Mouse (Mus musculus) intestine, embryonic 14.5 days (tissue): Measurements from ENCODE around the gene Abhd17a. TPM values are rescaled to one million over a fixed set of nuclear protein-coding genes. Genes with fewer than 3 reads are reported as not detected.
"Not testable (repeated sequence)": the region's sequence is repeated elsewhere in the genome, so short reads cannot be mapped to it uniquely, and the experiment has no call there.

Experiments
- ATAC-seq: fragments of 200-750 bp; cut with Nextera tagmentation; replicated peaks from 2 replicates; pipeline ENCODE4 v1.8.0; 2017; ENCODE audit warnings: low read depth, moderate number of reproducible peaks, moderate TSS enrichment, moderate library complexity; ENCODE audit not compliant: low FRiP score, low TSS enrichment
- DNase-seq: peaks from one replicate; pipeline ENCODE4 v3.0.0-alpha.2; 2018; ENCODE audit warnings: low spot score
- H3K27ac ChIP-seq: fragments of 300-500 bp; sonication (generic); 2 replicates; pipeline ENCODE4 v1.5.1; 2014; ENCODE audit warnings: low read depth, mild to moderate bottlenecking, control low read depth
- H3K27me3 ChIP-seq: fragments of 300-500 bp; sonication (generic); replicated peaks from 2 replicates; pipeline ENCODE4 v1.6.1; 2014; ENCODE audit warnings: low read length, control low read depth; ENCODE audit not compliant: control insufficient read depth, insufficient read depth
- H3K36me3 ChIP-seq: fragments of 300-500 bp; sonication (generic); 2 replicates; pipeline ENCODE4 v1.6.1; 2014; ENCODE audit warnings: low read length, control low read depth; ENCODE audit not compliant: control insufficient read depth, insufficient read depth
- H3K4me1 ChIP-seq: fragments of 300-500 bp; sonication (generic); replicated peaks from 2 replicates; pipeline ENCODE4 v1.6.1; 2014; ENCODE audit warnings: low read length, control low read depth, mixed read lengths; ENCODE audit not compliant: control insufficient read depth, insufficient read depth
- H3K4me2 ChIP-seq: fragments of 300-500 bp; sonication (generic); 2 replicates; pipeline ENCODE4 v1.6.1; 2014; ENCODE audit warnings: low read length
- H3K4me3 ChIP-seq: fragments of 300-500 bp; sonication (generic); 2 replicates; pipeline ENCODE4 v1.5.1; 2014; ENCODE audit warnings: low read depth, low read length, control low read depth, mixed read lengths
- H3K9ac ChIP-seq: fragments of 300-500 bp; sonication (generic); 2 replicates; pipeline ENCODE4 v1.6.1; 2014; ENCODE audit warnings: mild to moderate bottlenecking, low read length
- H3K9me3 ChIP-seq: fragments of 300-500 bp; sonication (generic); 2 replicates; pipeline ENCODE4 v1.6.1; 2016; ENCODE audit warnings: low read length, control low read depth; ENCODE audit not compliant: control insufficient read depth
- WGBS: fragments of 180-500 bp; shearing (Covaris S2); extraction: QIAGEN DNeasy Blood & Tissue Kit; methylation state at CpG from one replicate; pipeline ENCODE4 v1.1.7; 2014; 5-methylcytosine and 5-hydroxymethylcytosine counted together
- polyA plus RNA-seq: library from polyadenylated mRNA; unstranded; fragments of >200 nt; fragmentation: Nextera tagmentation; extraction: Ambion mirVana; gene quantifications from 2 replicates; pipeline ENCODE4 v1.2.1, GENCODE M21; 2014

Gene Abhd17a
- polyA plus RNA-seq, 1 experiment from 2014 or later: 114 TPM

DNA sequence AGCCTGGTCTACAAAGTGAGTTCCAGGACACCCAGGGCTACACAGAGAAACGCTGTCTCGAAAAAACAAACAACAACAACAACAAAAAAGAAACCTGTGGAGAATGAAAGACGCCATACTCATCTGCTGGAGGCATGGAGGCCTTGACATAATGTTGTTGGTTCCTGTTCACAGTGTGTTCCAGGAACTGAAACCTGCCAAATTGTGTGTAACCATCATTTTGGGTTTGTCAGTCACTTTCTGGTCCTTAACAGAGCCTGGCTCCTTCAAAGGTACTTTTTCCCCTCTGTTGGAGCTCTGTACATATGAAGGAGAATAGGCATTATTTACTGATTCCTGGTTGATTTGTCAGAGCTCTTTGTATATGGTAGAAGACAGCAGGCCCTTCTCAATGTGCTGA is 21.8 kb upstream of the Abhd17a start:
- no peak overlapping the region for H3K27ac ChIP-seq
- no peaks in the 10 kb centered on the region for H3K4me1 ChIP-seq
- no peak overlapping the region for H3K4me2 ChIP-seq
- H3K4me3 ChIP-seq: no peak overlapping the region
- no peaks in the 10 kb centered on the region for H3K27me3 ChIP-seq
- ATAC-seq: no peak
- peaks cover 76% of the 10 kb centered on the region for H3K36me3 ChIP-seq
- no peaks in the 10 kb centered on the region for H3K9me3 ChIP-seq
- DNase-seq: no peak
- WGBS: 91% methylated on average over 3 of the region's 3 CpGs
- H3K9ac ChIP-seq: no peak overlapping the region

DNA sequence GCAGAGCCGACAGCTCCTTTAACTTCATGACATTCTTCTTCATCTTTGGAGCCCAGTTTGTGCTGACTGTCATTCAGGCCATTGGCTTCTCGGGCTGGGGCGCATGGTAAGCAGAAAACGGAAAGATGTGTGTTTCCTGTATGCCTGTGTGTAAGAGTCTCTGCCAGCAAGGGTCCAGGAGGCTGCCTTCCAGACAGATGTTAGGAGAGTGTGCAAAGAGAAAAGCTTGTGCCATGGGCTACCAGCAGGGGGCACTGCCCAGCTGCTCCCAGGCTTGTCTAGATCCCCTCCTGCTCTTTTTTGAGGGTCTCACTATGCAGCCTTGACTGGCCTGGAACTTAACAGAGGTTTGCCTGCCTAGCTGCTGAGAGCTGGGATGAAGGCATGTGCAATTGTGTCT is 20.9 kb upstream of the Abhd17a start:
- 71% methylated on average over 4 of the region's 4 CpGs for WGBS
- peak; percentile 65 for DNase-seq

DNA sequence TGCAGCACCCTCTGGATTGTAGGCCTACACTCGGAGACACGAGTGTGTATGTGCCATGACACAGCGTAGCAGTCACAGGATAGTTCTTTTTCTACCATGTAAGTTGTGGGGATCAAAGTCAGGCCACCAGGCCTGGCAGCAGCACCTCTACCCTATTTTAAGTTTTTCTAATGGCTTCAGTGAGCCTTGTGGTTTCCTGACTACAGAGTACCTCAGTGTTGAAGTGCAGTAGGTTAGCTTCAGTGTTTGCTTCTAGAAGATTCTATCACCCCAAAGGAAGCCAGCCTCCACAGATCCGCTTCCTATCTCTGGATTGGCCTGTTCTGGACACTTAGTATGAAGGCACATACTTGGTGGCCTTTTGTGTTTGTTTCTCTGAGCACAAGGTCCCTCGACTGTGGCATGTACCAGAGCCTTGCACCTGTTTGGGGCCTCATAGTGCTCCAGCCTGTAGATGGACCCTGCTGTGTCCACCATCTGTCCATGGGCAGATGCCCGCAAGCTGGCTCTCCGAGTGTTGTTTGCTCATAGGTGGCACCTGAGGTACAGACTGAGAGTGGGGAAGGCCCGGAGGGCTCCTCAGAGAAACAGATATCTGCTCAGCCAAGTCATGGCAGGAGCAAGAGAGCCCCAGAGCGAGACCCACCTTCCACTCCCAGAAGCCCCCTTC is 20.1 kb upstream of the Abhd17a start:
- Histone ChIP-seq H3K9me3 (no peaks in the 10 kb centered on the region), H3K36me3 (peaks cover 72% of the 10 kb centered on the region), H3K4me1 (no peaks in the 10 kb centered on the region), H3K27ac (no peak overlapping the region), H3K4me3 (no peak overlapping the region), H3K4me2 (no peak overlapping the region), H3K9ac (no peak overlapping the region), H3K27me3 (no peaks in the 10 kb centered on the region)
- no peak for ATAC-seq
- no peak for DNase-seq
- 92% methylated on average over 9 of the region's 9 CpGs for WGBS

More for the DNA sequence above, 20.9 kb upstream of the Abhd17a start:
- 0 out of 2 replicates have a peak, but pooled peaks have one; percentile 25 for ATAC-seq
- Histone ChIP-seq H3K9me3 (no peaks in the 10 kb centered on the region), H3K4me3 (no peak overlapping the region), H3K36me3 (peaks cover 79% of the 10 kb centered on the region), H3K9ac (no peak overlapping the region), H3K4me2 (no peak overlapping the region), H3K27ac (no peak overlapping the region), H3K27me3 (no peaks in the 10 kb centered on the region), H3K4me1 (no peaks in the 10 kb centered on the region)

DNA sequence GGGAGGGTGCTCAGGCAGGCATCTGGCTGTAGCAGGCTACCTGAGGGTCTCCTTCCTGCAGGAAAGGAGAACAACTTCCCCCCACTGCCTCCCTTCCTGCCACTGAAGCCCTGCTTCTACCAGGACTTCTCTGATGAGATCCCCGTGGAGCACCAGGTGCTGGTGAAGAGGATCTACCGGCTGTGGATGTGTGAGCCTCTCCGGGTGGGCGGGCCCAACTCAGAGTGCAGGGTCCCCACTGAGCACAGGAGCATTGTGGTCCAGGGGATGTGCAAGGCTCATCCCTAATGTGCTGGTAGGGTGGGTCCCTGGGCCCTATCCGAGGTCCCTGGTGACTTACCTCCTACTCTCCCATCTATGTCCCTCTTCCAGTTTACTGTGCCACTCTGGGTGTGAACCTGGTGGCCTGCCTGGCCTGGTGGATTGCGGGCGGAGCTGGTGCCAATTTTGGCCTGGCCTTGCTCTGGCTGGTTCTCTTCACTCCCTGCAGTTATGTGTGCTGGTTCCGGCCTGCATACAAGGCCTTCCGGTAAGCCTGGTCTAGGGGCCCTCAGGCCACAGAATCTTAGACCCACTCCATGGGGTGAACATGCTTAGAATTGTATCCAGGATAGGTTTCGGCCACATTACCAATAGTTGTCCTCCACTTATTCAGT is 19.3 kb upstream of the Abhd17a start:
- Histone ChIP-seq H3K27me3 (no peaks in the 10 kb centered on the region), H3K9ac (no peak overlapping the region), H3K4me2 (no peak overlapping the region), H3K4me1 (peaks cover 2% of the 10 kb centered on the region; the same call in 1 of the 2 replicates), H3K36me3 (peaks cover 64% of the 10 kb centered on the region), H3K27ac (no peak overlapping the region), H3K4me3 (no peak overlapping the region), H3K9me3 (no peaks in the 10 kb centered on the region)
- ATAC-seq (no peak), DNase-seq (no peak)
- 89% methylated on average over 10 of the region's 10 CpGs for WGBS

DNA sequence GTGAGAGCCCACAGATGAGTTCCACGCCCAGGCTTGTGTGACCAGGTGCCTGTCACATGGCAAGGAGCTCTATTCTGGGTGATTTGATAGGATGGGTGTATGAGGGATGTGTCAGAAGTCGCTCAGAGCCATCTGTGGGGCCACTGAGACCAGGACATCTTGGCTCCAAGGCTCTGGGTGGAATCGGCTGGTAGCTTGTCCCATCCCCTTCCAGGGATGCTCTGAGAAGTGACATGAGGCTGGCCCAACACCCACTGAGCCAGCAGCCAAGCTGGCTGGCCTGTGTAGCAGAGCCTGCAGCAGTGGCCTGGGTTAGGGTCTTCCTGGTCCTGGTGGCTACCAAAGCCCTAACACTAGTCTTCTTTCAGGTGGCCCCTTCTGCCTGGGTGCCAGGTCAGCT is 18.3 kb upstream of the Abhd17a start:
- no peaks in the 10 kb centered on the region for H3K9me3 ChIP-seq

DNA sequence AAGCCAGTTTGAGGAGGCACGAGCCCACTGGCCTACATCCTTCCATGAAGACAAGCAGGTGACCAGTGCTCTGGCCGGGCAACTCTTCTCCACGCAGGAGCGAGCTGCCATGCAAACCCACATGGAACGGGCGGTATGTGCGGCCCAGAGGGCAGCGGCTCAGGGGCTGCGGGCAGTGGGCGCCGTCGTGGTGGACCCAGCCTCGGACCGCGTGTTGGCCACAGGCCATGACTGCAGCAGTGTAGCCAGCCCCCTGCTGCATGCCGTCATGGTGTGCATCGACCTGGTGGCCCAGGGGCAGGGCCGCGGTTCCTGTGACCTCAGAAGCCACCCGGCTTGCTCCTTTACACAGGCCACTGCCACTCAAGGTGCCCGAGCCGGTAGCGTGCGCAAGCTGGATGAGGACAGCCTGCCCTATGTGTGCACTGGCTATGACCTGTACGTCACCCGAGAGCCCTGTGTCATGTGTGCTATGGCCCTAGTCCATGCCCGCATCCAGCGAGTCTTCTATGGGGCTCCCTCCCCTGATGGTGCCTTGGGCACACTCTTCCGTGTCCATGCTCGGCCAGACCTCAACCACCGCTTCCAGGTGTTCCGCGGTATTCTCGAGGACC is 16.7 kb upstream of the Abhd17a start:
- no peak for ATAC-seq
- Histone ChIP-seq H3K4me3 (no peak overlapping the region), H3K27me3 (no peaks in the 10 kb centered on the region), H3K9me3 (no peaks in the 10 kb centered on the region), H3K27ac (no peak overlapping the region), H3K4me1 (peaks cover 18% of the 10 kb centered on the region), H3K4me2 (no peak overlapping the region), H3K9ac (no peak overlapping the region), H3K36me3 (peaks cover 49% of the 10 kb centered on the region)
- 94% methylated on average over 34 of the region's 34 CpGs for WGBS
- DNase-seq: no peak

More for the DNA sequence above, 18.3 kb upstream of the Abhd17a start:
- ATAC-seq: no peak
- Histone ChIP-seq H3K27me3 (no peaks in the 10 kb centered on the region), H3K4me2 (no peak overlapping the region), H3K9ac (no peak overlapping the region), H3K4me1 (peaks cover 12% of the 10 kb centered on the region), H3K4me3 (no peak overlapping the region), H3K27ac (no peak overlapping the region), H3K36me3 (peaks cover 57% of the 10 kb centered on the region)
- no peak for DNase-seq
- WGBS: 83% methylated on average over 3 of the region's 3 CpGs

DNA sequence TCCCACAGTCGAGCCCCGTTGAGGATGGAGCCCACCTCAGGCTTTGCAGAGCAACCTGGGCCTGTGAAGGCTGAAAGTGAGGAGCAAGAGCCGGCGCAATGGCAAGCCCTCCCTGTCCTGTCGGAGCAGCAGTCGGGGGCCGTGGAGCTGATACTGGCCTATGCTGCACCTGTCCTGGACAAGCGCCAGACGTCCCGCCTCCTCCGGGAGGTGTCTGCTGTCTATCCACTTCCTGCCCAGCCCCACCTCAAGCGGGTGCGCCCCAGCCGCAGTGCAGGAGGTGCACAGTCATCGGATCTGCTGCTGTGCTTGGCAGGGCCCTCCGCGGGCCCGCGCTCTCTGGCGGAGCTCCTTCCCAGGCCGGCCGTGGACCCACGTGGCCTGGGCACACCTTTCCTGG is 16.2 kb upstream of the Abhd17a start:
- H3K4me3 ChIP-seq: no peak overlapping the region
- DNase-seq (no peak), ATAC-seq (no peak)
- H3K27ac ChIP-seq: no peak overlapping the region
- no peak overlapping the region for H3K9ac ChIP-seq
- H3K27me3 ChIP-seq: no peaks in the 10 kb centered on the region
- H3K4me2 ChIP-seq: no peak overlapping the region
- H3K4me1 ChIP-seq: peaks cover 18% of the 10 kb centered on the region
- peaks cover 45% of the 10 kb centered on the region for H3K36me3 ChIP-seq
- H3K9me3 ChIP-seq: no peaks in the 10 kb centered on the region
- 92% methylated on average over 22 of the region's 23 CpGs for WGBS

DNA sequence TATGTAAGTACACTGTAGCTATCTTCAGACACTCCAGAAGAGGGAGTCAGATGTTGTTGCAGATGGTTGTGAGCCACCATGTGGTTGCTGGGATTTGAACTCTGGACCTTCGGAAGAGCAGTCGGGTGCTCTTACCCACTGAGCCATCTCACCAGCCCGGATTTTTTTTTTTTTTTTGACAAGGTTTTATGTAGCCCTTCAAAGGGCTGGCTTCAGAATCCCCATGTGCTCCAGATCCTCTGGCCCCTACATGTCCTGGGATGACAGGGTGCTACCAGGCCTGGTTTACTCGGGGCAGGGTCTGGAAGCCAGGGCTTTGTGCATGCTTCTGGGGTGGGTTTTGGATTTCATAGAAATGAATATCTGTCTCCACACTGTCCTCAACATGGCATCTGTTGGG is 15.6 kb upstream of the Abhd17a start, which contains the start of gene Gm49322:
TSS of gene Gm49322 (plus strand) at position 301 of the 400 bp plus-strand sequence.
- H3K27me3 ChIP-seq, H3K4me2 ChIP-seq, DNase-seq, H3K27ac ChIP-seq, H3K4me3 ChIP-seq, H3K9me3 ChIP-seq, ATAC-seq, H3K9ac ChIP-seq: not testable (repeated sequence)
- WGBS: 81% methylated on average over 4 of the region's 4 CpGs
- H3K36me3 ChIP-seq: peaks cover 45% of the 10 kb centered on the region
- peaks cover 18% of the 10 kb centered on the region for H3K4me1 ChIP-seq
